In genomic region chr2:34065592-34065991, GRCm38 (mm10) we compare ENCODE assay signal across 20 mouse cellular contexts.
DNase-seq lines count a peak whose midpoint lies in the region; ATAC-seq lines count a peak whose summit lies in the region.
"Had no signal": no experiment of that assay in that cellular context is flagged by ENCODE, and none has a peak within 500 bp of the region (broad histone marks: within the 10 kb centered on the region; RNA-seq: fewer than 3 reads in every experiment).

No protein-coding gene starts in this region.

- 72% methylated on average over 13 of the region's 13 CpGs for WGBS in hindbrain, embryonic 13.5 days
- WGBS in hindbrain, embryonic 14.5 days: 65% methylated on average over 13 of the region's 13 CpGs
- WGBS in forebrain, embryonic 14.5 days: 39% methylated on average over 13 of the region's 13 CpGs
- WGBS in midbrain, embryonic 15.5 days: 64% methylated on average over 13 of the region's 13 CpGs

- no peak overlapping the region for H3K9ac ChIP-seq in hindbrain, embryonic 13.5 days
- H3K9ac ChIP-seq in hindbrain, embryonic 14.5 days: no peak overlapping the region
- H3K9ac ChIP-seq in forebrain, embryonic 14.5 days (ENCODE audit: low read length): no peak overlapping the region
- H3K9ac ChIP-seq in midbrain, embryonic 15.5 days: no peak overlapping the region
- H3K9ac ChIP-seq: heart, embryonic 15.5 days; intestine, embryonic 15.5 days; limb, embryonic 12.5 days; liver, postnatal 0 days; stomach, embryonic 15.5 days had no signal

- H3K36me3 ChIP-seq in hindbrain, embryonic 13.5 days: no peaks in the 10 kb centered on the region
- H3K36me3 ChIP-seq in hindbrain, embryonic 14.5 days (replicated peaks; ENCODE audit: control insufficient read depth, insufficient read depth): no peaks in the 10 kb centered on the region
- no peaks in the 10 kb centered on the region for H3K36me3 ChIP-seq in forebrain, embryonic 14.5 days (ENCODE audit: control insufficient read depth, insufficient read depth, low read length)
- no peaks in the 10 kb centered on the region for H3K36me3 ChIP-seq in midbrain, embryonic 15.5 days (replicated peaks)
- H3K36me3 ChIP-seq: heart, embryonic 15.5 days; intestine, embryonic 15.5 days; limb, embryonic 12.5 days; stomach, embryonic 15.5 days had no signal

- no peak for DNase-seq in hindbrain, embryonic 14.5 days (ENCODE audit: low spot score)
- DNase-seq in layer of hippocampus, adult 9-11 months: peak; percentile 16
- no peak for DNase-seq in layer of hippocampus, adult 8-10 months (ENCODE audit: low spot score in 2 of 2)
- DNase-seq in forebrain, embryonic 14.5 days (ENCODE audit: low spot score): peak; percentile 76
- DNase-seq in gastrocnemius, postnatal 10 days: no peak
- no peak for DNase-seq in embryo, embryonic 10 days (ENCODE audit: low spot score)
- DNase-seq: cerebellum, adult 11-12 months; cerebellum, postnatal 10 days; kidney, adult 8-10 months had no signal

- no peak overlapping the region for H3K4me2 ChIP-seq in hindbrain, embryonic 13.5 days
- no peak overlapping the region for H3K4me2 ChIP-seq in hindbrain, embryonic 14.5 days (replicated peaks)
- no peak overlapping the region for H3K4me2 ChIP-seq in forebrain, embryonic 14.5 days (ENCODE audit: low read length)
- H3K4me2 ChIP-seq in midbrain, embryonic 15.5 days: no peak overlapping the region
- H3K4me2 ChIP-seq: heart, embryonic 15.5 days; intestine, embryonic 15.5 days; limb, embryonic 12.5 days; liver, embryonic 11.5 days; stomach, embryonic 15.5 days had no signal

- no peak for ATAC-seq in hindbrain, embryonic 13.5 days (ENCODE audit: low FRiP score)
- ATAC-seq in hindbrain, embryonic 14.5 days (ENCODE audit: low FRiP score): no peak
- ATAC-seq in forebrain, embryonic 14.5 days: peak; percentile 46; the same call in 1 of the 2 replicates
- ATAC-seq in midbrain, embryonic 15.5 days (replicated peaks): no peak
- ATAC-seq: CD4-positive, CD25-positive, alpha-beta regulatory T cell, adult 4 months; intestine, embryonic 15.5 days; liver, postnatal 0 days; lung, postnatal 0 days had no signal

- H3K4me1 ChIP-seq in hindbrain, embryonic 13.5 days (replicated peaks): peaks cover 9% of the 10 kb centered on the region; the same call in 1 of the 2 replicates
- no peaks in the 10 kb centered on the region; the same call in 1 of the 2 replicates for H3K4me1 ChIP-seq in hindbrain, embryonic 14.5 days (replicated peaks; ENCODE audit: control insufficient read depth, insufficient read depth, low read length)
- H3K4me1 ChIP-seq in forebrain, embryonic 14.5 days (ENCODE audit: control insufficient read depth, insufficient read depth, low read length): no peaks in the 10 kb centered on the region
- H3K4me1 ChIP-seq in midbrain, embryonic 15.5 days: peaks cover 3% of the 10 kb centered on the region; the same call in 1 of the 2 replicates
- H3K4me1 ChIP-seq: heart, embryonic 15.5 days; intestine, embryonic 15.5 days; limb, embryonic 12.5 days; stomach, embryonic 15.5 days had no signal

- no peaks in the 10 kb centered on the region for H3K9me3 ChIP-seq in hindbrain, embryonic 13.5 days
- H3K9me3 ChIP-seq in hindbrain, embryonic 14.5 days (ENCODE audit: control insufficient read depth, low read length): no peaks in the 10 kb centered on the region
- H3K9me3 ChIP-seq in forebrain, embryonic 14.5 days (replicated peaks; ENCODE audit: control insufficient read depth, low read length): no peaks in the 10 kb centered on the region
- H3K9me3 ChIP-seq in midbrain, embryonic 15.5 days: no peaks in the 10 kb centered on the region
- H3K9me3 ChIP-seq: heart, embryonic 15.5 days; intestine, embryonic 15.5 days; limb, embryonic 12.5 days; stomach, embryonic 15.5 days had no signal

- H3K4me3 ChIP-seq in hindbrain, embryonic 13.5 days: no peak overlapping the region
- H3K4me3 ChIP-seq in hindbrain, embryonic 14.5 days (replicated peaks; ENCODE audit: low read length): no peak overlapping the region
- no peak overlapping the region for H3K4me3 ChIP-seq in forebrain, embryonic 14.5 days (ENCODE audit: low read depth, low read length)
- H3K4me3 ChIP-seq in midbrain, embryonic 15.5 days: no peak overlapping the region
- H3K4me3 ChIP-seq: heart, embryonic 15.5 days; intestine, embryonic 15.5 days; limb, embryonic 12.5 days; stomach, embryonic 15.5 days had no signal

- H3K27ac ChIP-seq in hindbrain, embryonic 13.5 days: 0 out of 2 replicates have a peak overlapping the region, but pooled peaks have one; percentile 63
- H3K27ac ChIP-seq in hindbrain, embryonic 14.5 days: no peak overlapping the region
- no peak overlapping the region for H3K27ac ChIP-seq in forebrain, embryonic 14.5 days (ENCODE audit: low read depth, low read length)
- H3K27ac ChIP-seq in midbrain, embryonic 15.5 days: 0 out of 2 replicates have a peak overlapping the region, but pooled peaks have one; percentile 28
- H3K27ac ChIP-seq: heart, embryonic 15.5 days; intestine, embryonic 15.5 days; limb, embryonic 12.5 days; macrophage; stomach, embryonic 15.5 days had no signal

- no peaks in the 10 kb centered on the region for H3K27me3 ChIP-seq in hindbrain, embryonic 13.5 days
- no peaks in the 10 kb centered on the region for H3K27me3 ChIP-seq in hindbrain, embryonic 14.5 days (ENCODE audit: control insufficient read depth, insufficient read depth, low read length)
- no peaks in the 10 kb centered on the region for H3K27me3 ChIP-seq in forebrain, embryonic 14.5 days (replicated peaks; ENCODE audit: control insufficient read depth, insufficient read depth, low read length)
- H3K27me3 ChIP-seq in midbrain, embryonic 15.5 days (replicated peaks): no peaks in the 10 kb centered on the region
- H3K27me3 ChIP-seq: heart, embryonic 15.5 days; intestine, embryonic 15.5 days; stomach, embryonic 15.5 days had no signal

Comparison
In these comparisons a context has a peak if more than half of its experiments do, and no peak if none do; other contexts are left out.
1. H3K27ac ChIP-seq: peak in hindbrain, embryonic 13.5 days (single experiment) and midbrain, embryonic 15.5 days (single experiment); none in hindbrain, embryonic 14.5 days (single experiment) and forebrain, embryonic 14.5 days (single experiment).
2. DNase-seq: peak in layer of hippocampus, adult 9-11 months (single experiment) and forebrain, embryonic 14.5 days (single experiment); none in hindbrain, embryonic 14.5 days (single experiment), layer of hippocampus, adult 8-10 months (0 of 2), gastrocnemius, postnatal 10 days (single experiment) and embryo, embryonic 10 days (single experiment).